Mouse (Mus musculus) gastrocnemius, postnatal 36 days (tissue): ENCODE measurements around the gene Slc8a3. TPM values are rescaled to one million over a fixed set of nuclear protein-coding genes. Genes with fewer than 3 reads are reported as not detected.
"Not testable (repeated sequence)": the region's sequence is repeated elsewhere in the genome, so short reads cannot be mapped to it uniquely, and the experiment has no call there.

Experiments used
- DNase-seq, 2 experiments: peaks; one replicate each; pipeline ENCODE4 v3.0.0; 2022
- intact Hi-C: fragments of 180-260 bp; cut with DNase I; formaldehyde crosslinking; loops from one replicate; pipeline ENCODE4 v1.15.1; 2025
- long read RNA-seq, 2 experiments: library from polyadenylated mRNA; stranded (forward); transcript quantifications; one replicate each; pipeline ENCODE4 v2.0.0; 2021
- total RNA-seq, 2 experiments: library from RNA; stranded (reverse); gene quantifications; 2 replicates each; pipeline ENCODE4 v1.2.3; 2021

Slc8a3 gene
- total RNA-seq, result 10 to 100 TPM; 21.7 to 30.7 TPM
- long read RNA-seq, experiment 1, partial matches to known transcripts, result 0 of 12 reads
- long read RNA-seq, experiment 1, other reads (novel, unspliced or antisense), result 12 of 12 reads
- long read RNA-seq, experiment 2, partial matches to known transcripts, result 0 of 11 reads
- long read RNA-seq, experiment 2, other reads (novel, unspliced or antisense), result 11 of 11 reads

- intact Hi-C loops, result loop anchor here (2.0 to 5.0 kb wide), 2 partner anchors 88 to 136 kb away; no protein-coding TSS in a partner anchor
- DNase-seq, result peak; percentile 21 to 34
These were observed at the start of gene Slc8a3 for GRCm38 (mm10) chr12:81332875-81333421. Slc8a3 (minus strand) TSS chr12:81333180.

GRCm38 (mm10) chr12:81379364-81379763 is 46.4 kb upstream of the Slc8a3 start, which contains the start of gene Gm4787:
Gm4787 (minus strand) TSS chr12:81379464.
- intact Hi-C loops, DNase-seq: not testable (repeated sequence)

DNA sequence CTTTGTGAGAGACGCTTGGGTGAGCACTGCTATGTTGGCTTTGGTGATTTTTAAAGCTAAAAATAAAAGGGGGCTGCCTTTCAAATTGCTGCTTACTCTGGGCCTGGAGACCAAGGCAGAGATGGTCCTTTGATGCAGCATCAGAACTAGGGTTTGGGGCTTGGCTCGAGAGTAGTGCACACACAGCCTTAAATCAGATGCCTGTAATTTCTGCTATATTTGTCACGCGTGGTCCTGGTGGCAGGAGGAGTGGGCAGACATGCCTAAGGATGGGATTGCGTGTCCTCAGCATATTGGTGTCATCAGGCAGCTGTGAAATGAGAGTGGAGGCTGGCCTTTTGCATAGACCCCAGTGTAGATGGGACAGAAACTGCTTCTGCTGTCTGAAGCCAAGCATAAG is 861 bp upstream of the Slc8a3 start:
- intact Hi-C loops, result loop anchor here (2.0 to 5.0 kb wide), 2 partner anchors 89 to 137 kb away; no protein-coding TSS in a partner anchor
- no peak for DNase-seq

DNA sequence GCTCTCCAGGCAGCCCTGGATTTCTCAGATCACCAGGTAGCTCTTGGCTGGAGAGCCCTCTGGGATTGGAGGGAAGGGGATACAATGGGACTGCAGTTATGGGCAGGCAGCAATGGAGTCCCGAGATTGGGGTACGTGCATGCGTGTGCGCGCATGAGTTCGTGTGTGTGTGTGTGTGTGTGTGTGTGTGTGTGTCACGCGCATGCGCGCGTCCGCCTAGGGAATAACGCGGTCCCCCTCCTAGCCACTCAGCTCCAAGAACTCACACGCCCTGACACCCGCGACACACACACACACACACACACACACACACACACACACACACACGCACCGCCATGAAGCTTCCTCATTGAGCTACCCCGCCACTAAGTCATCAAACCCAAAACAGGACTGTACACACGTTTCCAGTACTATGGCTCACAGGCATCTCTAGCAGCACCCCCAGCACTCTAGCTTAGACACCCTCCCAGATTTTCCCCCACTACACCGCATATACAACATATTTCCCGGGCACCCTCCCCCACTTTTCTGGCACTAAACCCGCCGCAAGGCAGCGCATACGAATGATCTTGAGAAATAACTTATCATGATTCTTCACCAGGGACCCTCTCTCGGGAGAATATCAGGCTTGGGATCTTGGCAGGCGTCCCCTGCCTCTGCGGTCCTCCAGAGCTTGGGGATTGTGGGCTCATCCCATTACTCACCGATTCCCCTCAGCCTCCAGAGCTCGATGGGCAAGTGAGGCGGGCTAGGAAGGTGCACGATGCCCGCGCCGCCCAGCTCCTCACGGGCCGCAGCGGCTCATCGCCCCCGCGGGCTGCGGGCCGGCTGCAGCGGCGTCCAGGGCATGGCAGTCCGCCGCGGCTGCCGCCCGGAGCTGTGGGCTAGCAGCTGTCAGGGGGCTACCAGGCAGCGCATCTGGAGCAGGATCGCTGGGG is 774 bp downstream of the Slc8a3 start:
- peak; percentile 27 to 33 for DNase-seq
- intact Hi-C loops, result loop anchor here (2.0 to 5.0 kb wide), 2 partner anchors 87 to 135 kb away; no protein-coding TSS in a partner anchor

DNA sequence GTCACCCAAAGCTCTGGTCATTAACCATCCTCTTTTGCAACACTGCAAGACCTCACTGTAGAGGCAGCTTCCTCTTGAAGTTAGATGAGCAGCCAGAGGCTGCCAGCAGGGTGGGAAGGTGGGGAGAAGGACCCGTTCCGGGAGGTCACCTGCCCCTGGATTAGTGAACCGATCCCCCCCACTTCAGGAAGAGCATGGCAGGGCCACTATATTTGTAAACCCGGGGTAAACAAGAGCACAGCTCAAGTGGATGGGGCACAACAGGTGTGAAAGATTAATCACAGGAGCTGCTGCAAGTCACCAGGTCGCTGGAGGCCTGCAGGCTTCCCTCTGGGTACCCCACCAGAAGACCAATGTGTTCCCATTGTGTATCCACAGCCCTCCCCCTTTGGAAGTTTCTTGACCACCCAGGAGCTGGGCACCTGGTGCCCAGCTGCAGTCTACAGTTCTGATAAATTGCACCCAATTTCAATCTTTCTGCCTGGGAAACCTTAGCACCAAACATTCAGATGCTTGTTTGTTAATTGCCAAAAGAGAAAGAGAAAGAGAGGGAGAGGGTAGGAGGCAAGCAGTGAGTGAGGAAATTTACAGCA is 1.8 kb downstream of the Slc8a3 start:
- DNase-seq, result no peak
- intact Hi-C loops, result loop anchor here (5.0 kb wide), 1 partner anchor 134 kb away; no protein-coding TSS in a partner anchor

DNA sequence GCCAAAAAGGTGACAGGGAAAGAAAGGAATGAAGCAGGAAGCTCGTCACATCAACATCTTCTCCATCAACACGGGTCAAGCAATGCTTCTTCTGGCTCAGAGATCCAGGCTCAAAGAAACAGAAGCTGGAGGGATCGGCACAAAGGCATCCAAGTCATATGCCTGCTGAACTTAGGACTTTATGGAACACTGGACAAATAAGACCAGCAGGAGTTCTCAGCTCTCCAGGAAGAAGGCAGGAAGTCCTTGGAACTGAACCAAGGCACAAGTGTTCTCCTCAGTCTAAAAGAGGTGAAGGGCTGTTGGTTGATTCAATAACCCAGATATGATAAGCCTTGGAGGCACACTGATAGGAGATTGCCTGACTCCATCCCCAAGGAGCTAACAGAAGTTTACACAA is 8.0 kb downstream of the Slc8a3 start:
- intact Hi-C loops, result no loop called here
- DNase-seq, result no peak

DNA sequence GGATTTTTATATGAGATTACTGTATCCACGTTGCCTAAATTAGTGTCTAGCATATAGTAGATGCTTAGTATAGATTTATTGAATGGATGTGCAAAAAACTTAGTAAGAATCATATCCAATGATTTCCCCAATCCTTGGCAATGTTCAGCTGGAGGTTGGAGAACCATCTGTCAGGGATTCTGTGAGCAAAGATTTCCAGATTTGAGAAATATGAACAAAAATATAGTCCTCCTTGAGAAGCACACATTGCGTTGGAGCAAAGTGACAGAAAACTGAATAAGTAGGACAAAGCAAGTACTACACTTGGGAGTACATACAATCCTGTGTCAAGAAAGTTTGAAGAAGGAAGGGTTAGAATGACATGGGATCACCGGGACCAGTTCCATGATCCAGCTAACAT is 8.9 kb downstream of the Slc8a3 start:
- no peak for DNase-seq
- intact Hi-C loops, result no loop called here

DNA sequence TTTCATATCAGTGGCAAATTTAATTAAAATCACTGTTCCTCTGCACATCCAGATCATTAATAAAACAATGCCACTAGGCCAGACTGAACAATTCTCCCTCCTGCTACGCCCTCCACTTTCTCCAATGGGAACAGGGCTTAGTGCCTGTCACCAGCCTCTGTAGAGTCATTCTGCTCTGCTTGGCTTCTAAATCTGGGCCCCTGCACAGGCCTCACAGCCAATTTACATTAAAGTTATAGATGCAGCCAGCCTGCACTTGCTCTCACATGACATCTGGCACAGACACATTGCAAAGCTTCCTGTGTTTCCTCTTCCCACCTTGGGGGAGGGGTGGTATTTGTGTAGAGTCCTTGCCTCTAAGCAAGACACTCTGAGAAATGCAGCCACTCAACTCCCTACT is 12.0 kb downstream of the Slc8a3 start:
- intact Hi-C loops, result no loop called here
- no peak for DNase-seq

DNA sequence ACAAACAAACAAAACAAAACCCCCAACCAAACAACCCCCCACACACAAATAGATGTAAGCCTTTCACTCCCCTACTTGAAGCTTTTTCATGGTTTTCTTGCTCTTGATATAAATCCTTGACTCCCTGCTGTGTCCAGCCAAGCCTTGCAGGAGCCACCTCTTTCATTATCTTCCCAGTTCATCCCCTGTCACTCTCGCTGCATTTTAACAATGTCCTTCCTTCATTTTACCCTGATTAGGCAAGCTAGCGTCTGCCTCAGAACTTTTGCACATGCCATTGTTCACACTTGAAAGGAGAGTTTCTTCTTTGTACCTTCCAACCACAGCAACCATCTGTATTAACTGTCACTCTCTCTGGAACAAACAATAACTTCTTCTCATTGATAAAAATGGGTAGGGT is 15.2 kb downstream of the Slc8a3 start:
- intact Hi-C loops, result no loop called here

DNA sequence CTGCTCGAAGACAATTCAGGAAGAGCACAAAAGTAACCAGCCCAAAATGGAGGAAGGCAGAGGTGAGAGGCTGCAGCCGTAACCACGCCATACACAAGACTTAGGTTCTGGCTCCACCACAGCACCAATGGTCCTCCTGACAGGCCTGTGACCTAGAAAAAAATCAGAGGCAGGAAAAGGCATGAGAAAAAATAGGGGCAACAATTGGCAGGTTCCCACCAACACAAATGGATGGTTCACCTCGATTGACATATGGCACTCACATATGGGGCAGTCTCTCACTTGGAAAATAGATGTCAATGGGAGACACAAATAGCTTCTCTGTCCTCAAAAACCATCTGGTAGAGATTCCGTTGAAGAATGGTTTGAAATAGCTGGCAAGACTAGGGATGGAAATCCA is 17.0 kb downstream of the Slc8a3 start:
- intact Hi-C loops, result no loop called here
- DNase-seq, result no peak

More for the DNA sequence above, 15.2 kb downstream of the Slc8a3 start:
- DNase-seq, result no peak

DNA sequence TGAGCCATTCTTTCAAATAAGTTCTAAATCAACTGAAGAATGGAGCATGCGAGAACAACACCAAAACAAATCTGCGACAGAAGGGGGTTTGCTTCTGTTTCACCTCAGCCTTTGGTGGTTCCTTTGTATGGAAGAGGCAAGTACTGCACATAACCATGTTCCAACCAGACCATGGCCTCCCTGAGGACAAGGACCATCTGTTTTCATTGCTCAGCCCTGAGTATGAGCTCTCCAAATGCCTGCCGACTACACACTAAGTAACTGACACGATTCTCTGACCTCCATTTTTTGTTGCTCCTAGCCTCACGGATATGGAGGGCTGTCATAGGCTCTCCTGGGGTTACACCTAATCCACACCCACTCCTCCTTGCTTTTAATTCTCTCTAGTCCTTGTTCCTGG is 29.4 kb downstream of the Slc8a3 start:
- no peak for DNase-seq
- intact Hi-C loops, result no loop called here

DNA sequence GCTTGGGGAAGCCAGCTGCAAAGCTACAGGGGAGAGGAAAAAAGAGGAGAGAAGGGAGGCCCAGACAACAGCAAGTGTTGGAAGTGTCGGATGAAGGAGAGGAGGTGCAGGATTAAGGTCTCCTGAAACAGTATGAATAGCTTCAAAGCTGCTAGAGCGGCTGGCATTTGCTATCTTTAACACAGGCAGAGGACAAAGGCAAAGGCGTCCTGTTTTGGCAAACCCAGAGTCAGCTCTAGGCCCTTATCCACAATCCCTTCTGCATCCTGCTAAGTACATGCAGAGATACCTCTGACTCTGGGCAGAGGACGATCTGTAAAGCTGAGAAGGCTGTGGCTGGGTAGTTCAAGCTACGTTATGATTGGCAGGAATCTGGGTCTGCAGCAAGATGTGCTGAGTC is 38.4 kb downstream of the Slc8a3 start:
- DNase-seq, result no peak

GRCm38 (mm10) chr12:81278031-81278430 is 54.9 kb downstream of the Slc8a3 start:
- intact Hi-C loops, result no loop called here

More for the DNA sequence above, 38.4 kb downstream of the Slc8a3 start:
- intact Hi-C loops, result no loop called here

GRCm38 (mm10) chr12:81274616-81275015 is 58.4 kb downstream of the Slc8a3 start:
- intact Hi-C loops, result no loop called here
- no peak for DNase-seq

More at GRCm38 (mm10) chr12:81278031-81278430, 54.9 kb downstream of the Slc8a3 start:
- DNase-seq, result no peak

DNA sequence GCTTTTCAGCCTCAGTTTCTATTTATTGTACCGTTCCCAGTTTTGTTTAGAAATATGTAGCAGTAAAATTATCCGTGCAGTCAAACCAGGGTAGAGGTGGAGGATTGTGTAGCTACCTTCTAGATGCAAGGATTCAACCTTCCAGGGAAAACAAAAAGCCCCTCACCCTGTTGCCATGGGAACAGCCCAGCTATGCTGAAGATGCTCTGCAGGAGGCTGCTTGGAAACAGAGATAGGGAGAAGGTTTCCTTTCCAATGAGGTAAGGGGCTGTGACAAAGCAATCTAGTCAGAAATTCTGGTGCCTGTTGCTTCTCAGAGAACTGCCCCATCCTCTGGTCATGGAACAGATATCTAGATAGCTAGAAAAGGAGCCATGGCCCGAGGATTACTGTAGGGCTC is 59.6 kb downstream of the Slc8a3 start:
- intact Hi-C loops, result no loop called here
- no peak for DNase-seq

DNA sequence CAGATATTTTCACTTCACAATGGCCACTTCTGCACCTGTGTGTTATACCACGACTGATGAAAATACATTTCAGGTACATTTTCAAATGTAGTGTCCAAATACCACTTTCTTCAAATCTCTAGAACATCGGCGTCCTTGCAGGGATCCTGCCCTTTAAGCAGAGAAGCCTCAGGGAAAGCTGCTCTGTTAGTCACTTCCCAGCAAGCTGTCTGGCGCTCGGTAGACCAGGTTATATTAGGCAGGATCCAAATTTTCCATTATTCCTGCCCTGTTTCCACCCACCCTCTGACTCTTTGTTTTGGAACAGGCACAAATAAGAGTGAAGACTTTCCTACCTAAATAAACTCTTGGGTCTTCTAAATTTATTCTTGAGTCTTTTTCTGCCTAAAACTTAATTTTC is 63.7 kb downstream of the Slc8a3 start:
- intact Hi-C loops, result no loop called here
- DNase-seq, result no peak

DNA sequence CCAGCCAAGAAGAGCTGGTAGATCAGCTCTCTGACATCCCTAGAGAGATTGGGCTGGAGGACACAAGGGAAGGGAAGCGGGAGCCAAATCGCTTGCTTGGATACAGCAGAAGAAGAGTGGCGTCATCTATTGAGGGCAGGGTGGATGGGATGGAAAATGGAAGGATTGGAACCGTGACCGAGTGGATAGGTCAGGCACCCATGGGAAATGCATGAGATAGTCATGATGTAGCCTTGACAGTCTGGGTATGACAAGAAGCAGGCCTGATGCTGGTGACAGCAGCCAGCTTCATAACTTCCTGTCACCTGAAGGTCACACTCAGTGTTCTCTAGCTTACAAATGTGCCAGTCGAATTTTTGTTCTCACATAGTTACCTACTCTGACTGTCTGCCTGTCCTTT is 70.2 kb downstream of the Slc8a3 start:
- DNase-seq, result no peak
- intact Hi-C loops, result no loop called here

DNA sequence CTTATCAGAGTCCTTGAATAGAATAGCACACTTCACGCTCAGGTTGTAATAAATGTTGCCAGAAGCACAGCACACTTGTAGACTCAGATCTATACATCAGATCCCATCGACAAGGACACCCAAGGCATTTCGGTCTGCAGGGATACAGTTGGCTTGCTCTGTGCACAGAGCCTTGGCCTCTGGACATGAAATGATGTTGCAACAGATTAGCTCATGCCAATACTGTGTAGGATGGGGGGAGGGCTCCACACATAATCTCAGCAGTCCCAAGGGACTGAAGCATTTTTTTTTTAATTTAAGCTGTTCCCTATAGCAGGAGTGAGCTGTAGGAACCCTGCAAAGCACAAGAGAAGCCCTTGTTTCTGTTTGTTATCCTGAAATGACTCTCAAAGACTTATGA is 74.8 kb downstream of the Slc8a3 start:
- intact Hi-C loops, result no loop called here
- DNase-seq, result no peak

GRCm38 (mm10) chr12:81245411-81245810 is 87.6 kb downstream of the Slc8a3 start:
- intact Hi-C loops, result loop anchor here (2.0 kb wide), 1 partner anchor 87 kb away; the partner anchor contains the start of gene Slc8a3
- peak in 1 of 2 experiments; percentile 56 for DNase-seq

GRCm38 (mm10) chr12:81244954-81245353 is 88.0 kb downstream of the Slc8a3 start:
- peak; percentile 28 for DNase-seq
- intact Hi-C loops, result loop anchor here (2.0 kb wide), 1 partner anchor 88 kb away; the partner anchor contains the start of gene Slc8a3
